Mouse (Mus musculus) C2C12 (cell line): Measurements from ENCODE around the gene Gm20918. TPM values are rescaled to one million over a fixed set of nuclear protein-coding genes. Genes with fewer than 3 reads are reported as not detected.
"Not testable (repeated sequence)": the region's sequence is repeated elsewhere in the genome, so short reads cannot be mapped to it uniquely, and the experiment has no call there.

ENCODE experiments used
- H3K27me3 ChIP-seq: one replicate; pipeline ENCODE4 v1.6.1; 2011; ENCODE audit not compliant: control insufficient read depth, insufficient read depth, insufficient read length
- H3K36me3 ChIP-seq: one replicate; pipeline ENCODE4 v1.6.1; 2011; ENCODE audit not compliant: control insufficient read depth, insufficient read depth
- H3K4me3 ChIP-seq: one replicate; pipeline ENCODE4 v1.5.1; 2011; ENCODE audit warnings: mild to moderate bottlenecking, control low read depth; ENCODE audit not compliant: poor library complexity, insufficient read depth, severe bottlenecking
- H3K79me2 ChIP-seq: one replicate; pipeline ENCODE4 v1.6.1; 2011; ENCODE audit not compliant: control insufficient read depth, insufficient read depth
- H3K79me3 ChIP-seq: one replicate; pipeline ENCODE4 v1.6.1; 2011; ENCODE audit warnings: low read depth, control low read depth
- H3ac ChIP-seq: one replicate; pipeline ENCODE3; 2011; ENCODE audit warnings: low read depth; ENCODE audit not compliant: control insufficient read depth, insufficient read length
- long read RNA-seq, 2 experiments: library from polyadenylated mRNA; unstranded; transcript quantifications; one replicate each; pipeline ENCODE4 v2.0.0; 2019 to 2020
- polyA plus RNA-seq: library from polyadenylated mRNA; unstranded; fragments of >200 nt; fragmentation: generic; extraction: Trizol; gene quantifications from one replicate; pipeline ENCODE4 v1.2.1, GENCODE M21; 2012; ENCODE audit warnings: missing spikeins

Gene Gm20918
- not detected for polyA plus RNA-seq
- long read RNA-seq, experiment 1: 0 reads
- long read RNA-seq, experiment 2: 0 reads

GRCm38 (mm10) chrY:5043637-5044036 lies at the start of gene Gm20918:
Gm20918 (plus strand) TSS chrY:5043937.
- not testable (repeated sequence) for H3K27me3 ChIP-seq, H3K36me3 ChIP-seq, H3K79me3 ChIP-seq, H3ac ChIP-seq, H3K79me2 ChIP-seq, H3K4me3 ChIP-seq

Other genes with a start within 250 kb of the Gm20918 start
- not detected for gene Gm21820, start 205.5 kb downstream of the Gm20918 start, polyA plus RNA-seq